Mouse (Mus musculus) left cerebral cortex, adult 11 months (tissue): ENCODE data around the gene Prss35.

Experiments used
- DNase-seq: peaks from one replicate; pipeline ENCODE4 v3.0.0; 2022; ENCODE audit warnings: low spot score

Prss35 gene

GRCm38 (mm10) chr9:86799099-86799498 is 55.6 kb downstream of the Prss35 start:
- DNase-seq: no peak

- DNase-seq: no peak
These were observed 57.2 kb downstream of the Prss35 start for GRCm38 (mm10) chr9:86800600-86801163.
